Mouse (Mus musculus) CH12.LX (cell line): ENCODE data around the gene Gm20449. TPM values are rescaled to one million over a fixed set of nuclear protein-coding genes. Genes with fewer than 3 reads are reported as not detected.

Experiments
- DNase-seq: peaks from one replicate; pipeline ENCODE4 v3.0.0-alpha.2; 2013; ENCODE audit errors: extremely low read depth
- H3K27ac ChIP-seq: 2 replicates; pipeline ENCODE4 v1.5.1; 2012; ENCODE audit warnings: low read depth, mild to moderate bottlenecking, control low read depth, moderate library complexity; ENCODE audit not compliant: insufficient read depth
- H3K27me3 ChIP-seq: replicated peaks from 2 replicates; pipeline ENCODE3; 2012; ENCODE audit warnings: inconsistent platforms
- H3K36me3 ChIP-seq, 2 experiments: replicated peaks in 1 of 2; 2 replicates each; pipeline versions ENCODE3 to v1.6.1; 2012; ENCODE audit warnings: inconsistent platforms in 1 of 2, low read length in 1 of 2, mild to moderate bottlenecking in 1 of 2, mixed read lengths in 1 of 2, moderate library complexity in 1 of 2; ENCODE audit not compliant: control insufficient read depth in 1 of 2, insufficient read depth in 1 of 2
- H3K4me1 ChIP-seq, 2 experiments: 2 replicates each; pipeline ENCODE4 v1.6.1; 2012; ENCODE audit warnings: inconsistent platforms in 1 of 2, moderate library complexity in 1 of 2; ENCODE audit not compliant: insufficient read depth in 2 of 2, control insufficient read depth in 1 of 2
- H3K4me2 ChIP-seq: 2 replicates; pipeline ENCODE4 v1.6.1; 2012; ENCODE audit warnings: low read depth, mild to moderate bottlenecking, control low read depth; ENCODE audit not compliant: poor library complexity, insufficient read depth, severe bottlenecking
- H3K4me3 ChIP-seq, 3 experiments: fragments of 150-350 bp in 1 of 3; sonication (generic) in 1 of 3; replicated peaks in 1 of 3; 2 replicates each; pipeline versions ENCODE3 to v1.5.1; 2011 to 2012; ENCODE audit warnings: low read depth in 2 of 3, low read length in 2 of 3, mild to moderate bottlenecking in 2 of 3, moderate library complexity in 2 of 3, control low read depth in 1 of 3, improper control_type of control experiment in 1 of 3, inconsistent platforms in 1 of 3, mixed read lengths in 1 of 3; ENCODE audit not compliant: poor library complexity in 1 of 3
- H3K79me2 ChIP-seq: replicated peaks from 2 replicates; pipeline ENCODE4 v1.6.1; 2012; ENCODE audit warnings: mild to moderate bottlenecking, moderate library complexity; ENCODE audit not compliant: control insufficient read depth, poor library complexity, insufficient read depth, severe bottlenecking; ENCODE audit errors: extremely low read depth
- H3K9ac ChIP-seq: 2 replicates; pipeline ENCODE4 v1.6.1; 2012; ENCODE audit warnings: low read depth, mild to moderate bottlenecking, control low read depth, moderate library complexity; ENCODE audit not compliant: insufficient read depth
- H3K9me3 ChIP-seq: replicated peaks from 2 replicates; pipeline ENCODE3; 2012; ENCODE audit warnings: low read length, inconsistent platforms, mixed read lengths
- CHD1 ChIP-seq: IDR thresholded peaks from 2 replicates; pipeline ENCODE4 v1.6.1; 2012; ENCODE audit warnings: low read depth, low read length, improper control_type of control experiment, inconsistent platforms
- CHD2 ChIP-seq: IDR thresholded peaks from 2 replicates; pipeline ENCODE4 v1.6.1; 2011; ENCODE audit warnings: low read length, improper control_type of control experiment
- E2F4 ChIP-seq: IDR thresholded peaks from 2 replicates; pipeline ENCODE4 v1.6.1; 2011; ENCODE audit warnings: low read depth, low read length, improper control_type of control experiment; ENCODE audit not compliant: insufficient replicate concordance
- ELF1 ChIP-seq: IDR thresholded peaks from 2 replicates; pipeline ENCODE4 v1.6.1; 2014; ENCODE audit warnings: low read depth, mild to moderate bottlenecking, inconsistent platforms, low read length, improper control_type of control experiment
- EP300 ChIP-seq: IDR thresholded peaks from 2 replicates; pipeline ENCODE4 v1.6.1; 2011; ENCODE audit warnings: low read length, improper control_type of control experiment
- GABPA ChIP-seq: IDR thresholded peaks from 2 replicates; pipeline ENCODE4 v1.6.1; 2012; ENCODE audit warnings: low read depth, low read length, improper control_type of control experiment, inconsistent platforms; ENCODE audit not compliant: insufficient replicate concordance
- HCFC1 ChIP-seq: IDR thresholded peaks from 2 replicates; pipeline ENCODE4 v1.6.1; 2012; ENCODE audit warnings: low read depth, mild to moderate bottlenecking, inconsistent platforms, low read length, improper control_type of control experiment
- JUND ChIP-seq: conservative IDR thresholded peaks from 2 replicates; pipeline ENCODE4 v1.6.1; 2011; ENCODE audit warnings: low read depth, low read length, improper control_type of control experiment
- KAT2A ChIP-seq: IDR thresholded peaks from 2 replicates; pipeline ENCODE4 v1.6.1; 2012; ENCODE audit warnings: low read length, improper control_type of control experiment, inconsistent platforms; ENCODE audit not compliant: insufficient replicate concordance
- MAZ ChIP-seq: IDR thresholded peaks from 2 replicates; pipeline ENCODE4 v1.6.1; 2012; ENCODE audit warnings: low read depth, mild to moderate bottlenecking, inconsistent platforms, low read length, improper control_type of control experiment, moderate library complexity
- MEF2A ChIP-seq: IDR thresholded peaks from 2 replicates; pipeline ENCODE4 v1.6.1; 2014; ENCODE audit warnings: low read depth, mild to moderate bottlenecking, inconsistent platforms, low read length, improper control_type of control experiment, borderline replicate concordance
- MYC ChIP-seq: IDR thresholded peaks from 2 replicates; pipeline ENCODE4 v1.6.1; 2011; ENCODE audit warnings: low read depth, mild to moderate bottlenecking, improper control_type of control experiment, low read length
- NELFE ChIP-seq: IDR thresholded peaks from 2 replicates; pipeline ENCODE4 v1.6.1; 2011; ENCODE audit warnings: low read depth, low read length, improper control_type of control experiment
- POLR2A ChIP-seq: IDR thresholded peaks from 2 replicates; pipeline ENCODE4 v1.6.1; 2011; ENCODE audit warnings: low read depth, mild to moderate bottlenecking, improper control_type of control experiment, low read length
- POLR2AphosphoS2 ChIP-seq: IDR thresholded peaks from 2 replicates; pipeline ENCODE4 v1.6.1; 2011; ENCODE audit warnings: low read depth, low read length, improper control_type of control experiment
- SIN3A ChIP-seq: IDR thresholded peaks from 2 replicates; pipeline ENCODE4 v1.6.1; 2012; ENCODE audit warnings: low read length, improper control_type of control experiment, inconsistent platforms
- TBP ChIP-seq: conservative IDR thresholded peaks from 2 replicates; pipeline ENCODE4 v1.6.1; 2011; ENCODE audit warnings: low read depth, low read length, improper control_type of control experiment
- TCF12 ChIP-seq: IDR thresholded peaks from 2 replicates; pipeline ENCODE4 v1.6.1; 2014; ENCODE audit warnings: low read depth, mild to moderate bottlenecking, inconsistent platforms, low read length, improper control_type of control experiment
- USF2 ChIP-seq: conservative IDR thresholded peaks from 2 replicates; pipeline ENCODE4 v1.6.1; 2011; ENCODE audit warnings: low read depth, low read length, improper control_type of control experiment
- ZKSCAN1 ChIP-seq: IDR thresholded peaks from 2 replicates; pipeline ENCODE4 v1.6.1; 2012; ENCODE audit warnings: low read depth, inconsistent platforms, low read length, improper control_type of control experiment, borderline replicate concordance
- dilution Hi-C: fragments of 300-500 bp; cut with MboI; formaldehyde crosslinking; loops from 2 replicates; pipeline ENCODE4 v1.14.3; 2020; ENCODE audit warnings: low sequenced_read_pairs; ENCODE audit not compliant: extremely low pct_unique_long_range_greater_than_20kb, extremely low pct_ligation_motif_present
- in situ Hi-C: fragments of 300-500 bp; cut with MboI; formaldehyde crosslinking; loops from 3 replicates; pipeline ENCODE4 v1.14.3; 2019; ENCODE audit warnings: low sequenced_read_pairs, low pct_ligation_motif_present, low pct_unique_long_range_greater_than_20kb, mixed read lengths
- polyA plus RNA-seq: library from polyadenylated mRNA; unstranded; fragments of >175 nt; gene quantifications from 2 replicates; pipeline ENCODE4 v1.2.1, GENCODE M21; 2012; ENCODE audit warnings: low read depth; ENCODE audit not compliant: insufficient read length
- total RNA-seq, 2 experiments: library from RNA; depleted of rRNA; stranded (reverse); fragments of 300-350 nt in 1 of 2; fragments of >200 nt in 1 of 2; gene quantifications; 2 replicates each; pipeline ENCODE4 v1.2.3; 2012 to 2014

The Gm20449 gene
- total and polyA plus RNA-seq, 3 experiments = not detected

- H3K4me2 ChIP-seq = no peak overlapping the region; the same call in 1 of the 2 replicates
- dilution Hi-C loops = no loop called here
Observed at GRCm38 (mm10) chr7:41394130-41394529, 105.1 kb downstream of the Gm20449 start.

GRCm38 (mm10) chr7:41393048-41393971 lies 105.9 kb downstream of the Gm20449 start, which contains the start of gene AI987944:
Gene AI987944, minus strand, starts transcription at chr7:41393379.
- H3K79me2 ChIP-seq = peaks cover 8% of the 10 kb centered on the region
- dilution Hi-C loops (no loop called here), in situ Hi-C loops (loop anchor here (25.0 kb wide), 1 partner anchor 244 kb away; the partner anchor contains the start of gene Zfp788)
- peak within 1 kb of the TSS; percentile 80 for H3K9ac ChIP-seq
- peaks cover 0 to 3% of the 10 kb centered on the region in 2 experiments for H3K36me3 ChIP-seq
- peaks cover 2 to 15% of the 10 kb centered on the region in 2 experiments; a peak in 3 of 4 replicates for H3K4me1 ChIP-seq
- peak within 1 kb of the TSS; percentile 59 for H3K4me2 ChIP-seq
- peaks cover 11% of the 10 kb centered on the region for H3K27me3 ChIP-seq
- peak; percentile 95 for DNase-seq
- no peaks in the 10 kb centered on the region for H3K9me3 ChIP-seq
- peak within 1 kb of the TSS; percentile 62 to 81 (median 72) for H3K4me3 ChIP-seq
- TF ChIP-seq TBP = peak; percentile 81
- TF ChIP-seq E2F4 = 0 out of 2 replicates have a peak, but pooled peaks have one; percentile 44
- TF ChIP-seq TCF12 = 0 out of 2 replicates have a peak, but pooled peaks have one; percentile 35
- peak; percentile 63 for TF ChIP-seq NELFE
- peak; percentile 68 for TF ChIP-seq HCFC1
- no peak; the same call in 1 of the 2 replicates for TF ChIP-seq JUND
- TF ChIP-seq CHD1 = no peak
- peak; percentile 74; the same call in 1 of the 2 replicates for TF ChIP-seq MEF2A
- peak; percentile 55; the same call in 1 of the 2 replicates for TF ChIP-seq CHD2
- peak; percentile 67 for TF ChIP-seq POLR2A
- 0 out of 2 replicates have a peak, but pooled peaks have one; percentile 14 for TF ChIP-seq MAZ
- no peak for TF ChIP-seq POLR2AphosphoS2
- no peak for TF ChIP-seq EP300
- TF ChIP-seq KAT2A = no peak
- 0 out of 2 replicates have a peak, but pooled peaks have one; percentile 16 for TF ChIP-seq MYC
- TF ChIP-seq GABPA = no peak
- peak; percentile 90 for TF ChIP-seq ELF1
- H3K27ac ChIP-seq = peak within 1 kb of the TSS; percentile 68

More at GRCm38 (mm10) chr7:41394130-41394529, 105.1 kb downstream of the Gm20449 start:
- DNase-seq = no peak
- no peak overlapping the region for H3K4me3 ChIP-seq
- TF ChIP-seq ZKSCAN1 = no peak
- TF ChIP-seq USF2 = no peak
- TF ChIP-seq MAZ = no peak
- no peak for TF ChIP-seq KAT2A
- no peak for TF ChIP-seq TBP
- no peak for TF ChIP-seq POLR2A
- TF ChIP-seq SIN3A = no peak
- H3K9ac ChIP-seq = no peak overlapping the region
- H3K27ac ChIP-seq = no peak overlapping the region
- H3K36me3 ChIP-seq = no peaks in the 10 kb centered on the region
- H3K4me1 ChIP-seq = peaks cover 2 to 15% of the 10 kb centered on the region in 2 experiments; a peak in 3 of 4 replicates
- H3K9me3 ChIP-seq = no peaks in the 10 kb centered on the region
- in situ Hi-C loops = loop anchor here (25.0 kb wide), 1 partner anchor 243 kb away; the partner anchor contains the start of gene Zfp788
- H3K27me3 ChIP-seq = peaks cover 11% of the 10 kb centered on the region
- peaks cover 8% of the 10 kb centered on the region for H3K79me2 ChIP-seq
